Mouse (Mus musculus) bone marrow, adult 2 months (tissue): ENCODE results near the gene Hoxb8. TPM values are rescaled to one million over a fixed set of nuclear protein-coding genes. Genes with fewer than 3 reads are reported as not detected.

ENCODE experiments used
- H3K27ac ChIP-seq: fragments of 200-500 bp; 2 replicates; pipeline ENCODE4 v1.5.1; 2012; ENCODE audit warnings: low read depth, mild to moderate bottlenecking, control low read depth, inconsistent platforms, low read length; ENCODE audit not compliant: control insufficient read depth, poor library complexity, insufficient read depth
- H3K4me1 ChIP-seq: fragments of 200-500 bp; 2 replicates; pipeline ENCODE4 v1.6.1; 2011; ENCODE audit warnings: low read length; ENCODE audit not compliant: control insufficient read depth, insufficient read depth
- H3K4me3 ChIP-seq: fragments of 200-500 bp; replicated peaks from 2 replicates; pipeline ENCODE3; 2011; ENCODE audit warnings: mild to moderate bottlenecking, low read depth, low read length, control low read depth; ENCODE audit not compliant: control insufficient read depth
- CTCF ChIP-seq: fragments of 200-500 bp; IDR thresholded peaks from 2 replicates; pipeline ENCODE4 v1.5.1; 2011; ENCODE audit warnings: low read length, control low read depth; ENCODE audit not compliant: control insufficient read depth, insufficient read depth
- POLR2A ChIP-seq: fragments of 200-500 bp; IDR thresholded peaks from 2 replicates; pipeline ENCODE4 v1.6.1; 2011; ENCODE audit warnings: low read depth, mild to moderate bottlenecking, control low read depth, low read length, borderline replicate concordance; ENCODE audit not compliant: control insufficient read depth
- WGBS: fragments of 180-500 bp; shearing (Covaris S2); methylation state at CpG from one replicate; pipeline ENCODE4 v1.1.7; 2018; 5-methylcytosine and 5-hydroxymethylcytosine counted together
- polyA plus RNA-seq: library from polyadenylated mRNA; stranded (reverse); fragments of >200 nt; gene quantifications from 2 replicates; pipeline ENCODE4 v1.2.4, GENCODE M21; 2011; ENCODE audit warnings: low replicate concordance; ENCODE audit not compliant: missing spikeins, insufficient read depth, insufficient read length

Hoxb8 gene
- polyA plus RNA-seq, 1 experiment, result 0.75 TPM

GRCm38 (mm10) chr11:96264390-96265020 is 17.2 kb upstream of the Hoxb8 start:
- Histone ChIP-seq H3K4me1 (no peaks in the 10 kb centered on the region), H3K27ac (no peak overlapping the region), H3K4me3 (no peak overlapping the region)
- WGBS, result 71% methylated on average over 8 of the region's 8 CpGs
- TF ChIP-seq POLR2A (no peak), CTCF (no peak)

- Histone ChIP-seq H3K4me3 (no peak overlapping the region), H3K27ac (no peak overlapping the region), H3K4me1 (no peaks in the 10 kb centered on the region)
- TF ChIP-seq POLR2A, result no peak
- no peak for TF ChIP-seq CTCF
- 47% methylated on average over 7 of the region's 7 CpGs for WGBS
Observed at GRCm38 (mm10) chr11:96265954-96266353, 15.8 kb upstream of the Hoxb8 start.

- no peak overlapping the region for H3K4me3 ChIP-seq
- H3K4me1 ChIP-seq, result no peaks in the 10 kb centered on the region
- no peak overlapping the region for H3K27ac ChIP-seq
- TF ChIP-seq CTCF (no peak), POLR2A (no peak)
- WGBS, result 75% methylated on average over 7 of the region's 7 CpGs
Observed at GRCm38 (mm10) chr11:96267021-96267920, 14.4 kb upstream of the Hoxb8 start.

- Histone ChIP-seq H3K4me3 (no peak overlapping the region), H3K27ac (no peak overlapping the region), H3K4me1 (no peaks in the 10 kb centered on the region)
- 38% methylated on average over 1 of the region's 1 CpGs for WGBS
- TF ChIP-seq POLR2A, result no peak
- no peak for TF ChIP-seq CTCF
Observed at GRCm38 (mm10) chr11:96268031-96268745, 13.5 kb upstream of the Hoxb8 start.

GRCm38 (mm10) chr11:96269869-96270268 is 11.8 kb upstream of the Hoxb8 start:
- Histone ChIP-seq H3K27ac (no peak overlapping the region), H3K4me1 (no peaks in the 10 kb centered on the region), H3K4me3 (no peak overlapping the region)
- WGBS, result 3% methylated on average over 19 of the region's 19 CpGs
- TF ChIP-seq POLR2A (no peak), CTCF (no peak)

GRCm38 (mm10) chr11:96270996-96271540 is 10.6 kb upstream of the Hoxb8 start, which contains the start of gene Hoxb9:
Hoxb9 (plus strand) TSS chr11:96271457.
- H3K4me1 ChIP-seq, result no peaks in the 10 kb centered on the region
- H3K27ac ChIP-seq, result no peak within 1 kb of the TSS
- no peak within 1 kb of the TSS for H3K4me3 ChIP-seq
- no peak for TF ChIP-seq POLR2A
- no peak for TF ChIP-seq CTCF
- 2% methylated on average over 40 of the region's 40 CpGs for WGBS

- TF ChIP-seq POLR2A (no peak), CTCF (no peak)
- under 1% methylated on average over 52 of the region's 52 CpGs for WGBS
- Histone ChIP-seq H3K4me3 (no peak overlapping the region), H3K4me1 (no peaks in the 10 kb centered on the region), H3K27ac (no peak overlapping the region)
Observed at GRCm38 (mm10) chr11:96271541-96272011, 10.1 kb upstream of the Hoxb8 start.
